Mouse (Mus musculus): ENCODE results near the gene C1galt1c1. TPM values are rescaled to one million over a fixed set of nuclear protein-coding genes. Genes with fewer than 3 reads are reported as not detected.

C1galt1c1 gene
- polyA plus RNA-seq, 1 experiment from 2014 or later = 29.0 TPM

- H3K4me1 ChIP-seq (ENCODE audit: control insufficient read depth, insufficient read depth, low read length) = no peaks in the 10 kb centered on the region
- 100% methylated on average over 1 of the region's 1 CpGs for WGBS
- no peak for ATAC-seq (ENCODE audit: low FRiP score, low TSS enrichment)
Measured at GRCm38 (mm10) chrX:38581140-38581539, 53.7 kb downstream of the C1galt1c1 start.

More at GRCm38 (mm10) chrX:38581140-38581539, 53.7 kb downstream of the C1galt1c1 start:
- H3K27me3 ChIP-seq (ENCODE audit: control insufficient read depth, insufficient read depth, low read length) = no peaks in the 10 kb centered on the region
- H3K9me3 ChIP-seq (ENCODE audit: control insufficient read depth, low read length) = no peaks in the 10 kb centered on the region
- H3K36me3 ChIP-seq (ENCODE audit: control insufficient read depth, insufficient read depth, low read length) = no peaks in the 10 kb centered on the region
- no peak overlapping the region for H3K4me3 ChIP-seq (ENCODE audit: low read length)
- no peak overlapping the region for H3K27ac ChIP-seq (ENCODE audit: low read depth, low read length)
- no peak overlapping the region for H3K9ac ChIP-seq (ENCODE audit: low read depth, low read length)
- H3K4me2 ChIP-seq (replicated peaks; ENCODE audit: low read depth, low read length) = no peak overlapping the region

Other genes with a start within 250 kb of the C1galt1c1 start
- gene Lamp2, start 178.6 kb downstream of the C1galt1c1 start, polyA plus RNA-seq (2014; fragmentation: Nextera tagmentation; extraction: Ambion mirVana) = 113 and 155 TPM in 2 replicates
- 29.9 and 47.2 TPM in 2 replicates for gene Cul4b, start 58.9 kb downstream of the C1galt1c1 start, polyA plus RNA-seq (2014; fragmentation: Nextera tagmentation; extraction: Ambion mirVana)
- 81.7 and 103 TPM in 2 replicates for gene Mcts1, start 34.5 kb downstream of the C1galt1c1 start, polyA plus RNA-seq (2014; fragmentation: Nextera tagmentation; extraction: Ambion mirVana)
- not detected in 2 replicates for gene 6030498E09Rik, start 137.6 kb upstream of the C1galt1c1 start, polyA plus RNA-seq (2014; fragmentation: Nextera tagmentation; extraction: Ambion mirVana)